Mouse (Mus musculus): Measurements from ENCODE around the gene Magohb.
"Not testable (repeated sequence)": the region's sequence is repeated elsewhere in the genome, so short reads cannot be mapped to it uniquely, and the experiment has no call there.

The Magohb gene

DNA sequence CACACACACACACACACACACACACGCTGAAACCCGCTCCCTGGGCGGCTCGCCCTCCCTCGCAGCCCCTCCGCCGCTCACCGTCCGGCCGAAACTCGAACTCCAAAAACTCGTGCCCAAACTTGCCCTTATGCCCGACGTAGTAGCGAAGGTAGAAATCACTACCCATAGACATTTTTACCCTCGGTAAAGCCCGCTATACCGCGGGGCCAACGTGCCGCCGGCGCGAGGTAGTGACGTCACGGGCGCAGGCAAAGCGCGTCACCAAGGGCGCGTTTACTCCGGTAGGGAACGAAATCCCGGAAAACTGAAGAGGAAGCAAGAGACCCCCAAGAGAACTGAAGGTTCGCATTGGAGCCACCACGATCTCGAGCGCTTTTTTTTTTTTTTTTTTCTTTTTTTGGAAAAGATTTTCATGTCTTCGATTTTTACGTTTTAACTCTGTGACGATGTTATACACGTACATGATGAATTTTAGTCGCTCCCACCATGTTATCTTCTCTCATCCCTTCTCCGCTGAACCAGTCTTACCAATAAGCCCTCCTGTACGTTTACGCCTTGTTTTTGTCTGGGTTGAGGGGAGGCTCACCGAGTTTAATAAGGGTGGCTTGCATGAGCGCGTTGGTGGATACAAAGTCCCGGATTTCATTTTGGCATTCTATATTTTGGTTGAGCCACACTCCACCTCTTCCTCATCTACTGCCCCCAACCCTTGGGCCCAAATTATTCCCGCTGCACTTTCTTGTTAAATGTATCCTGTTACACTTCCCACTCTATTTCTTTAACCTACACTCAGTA lies at the start of gene Magohb:
TSS of gene Magohb (minus strand) at position 254 of the 798 bp plus-strand sequence.
- peak; percentile 58 for DNase-seq (ENCODE audit: low read depth, low spot score)

DNA sequence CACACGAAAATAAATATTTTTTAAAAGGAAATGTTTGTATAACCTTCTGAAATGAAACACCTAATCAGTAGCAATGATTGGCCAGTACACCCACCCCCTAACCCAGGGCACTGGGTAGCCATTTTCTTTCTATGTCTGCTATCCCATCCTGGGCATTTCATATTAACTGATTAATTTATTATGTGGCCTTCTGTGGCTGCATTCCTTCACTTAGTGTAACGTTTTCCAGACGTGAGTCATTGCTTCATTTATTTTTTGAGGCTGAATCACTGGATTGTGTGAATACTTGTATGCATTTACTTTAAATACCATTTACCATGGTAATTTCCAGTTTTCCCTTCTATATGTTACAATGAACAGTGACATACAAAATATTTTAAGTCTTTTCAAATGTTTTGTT lies 47.0 kb upstream of the Magohb start:
- no peak for DNase-seq (ENCODE audit: low read depth, low spot score)

DNA sequence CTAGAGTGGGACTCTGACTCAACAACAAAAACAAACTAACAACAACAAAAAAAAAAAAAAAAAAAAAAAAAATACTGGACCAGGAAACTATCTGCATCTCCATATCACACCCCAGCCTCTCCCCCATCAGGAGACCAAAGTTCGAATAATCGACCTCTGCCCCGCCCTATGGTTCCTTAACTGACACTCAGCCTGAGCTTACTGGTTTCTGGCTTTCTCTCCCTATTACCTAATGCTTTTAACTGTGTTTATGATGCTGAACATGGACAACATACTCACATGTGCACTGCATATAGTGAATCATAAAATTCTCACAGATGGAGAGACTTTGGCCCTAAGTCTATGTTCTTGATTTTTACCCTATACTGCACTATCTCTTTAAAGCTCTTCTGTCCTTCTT lies 46.3 kb upstream of the Magohb start:
- DNase-seq (ENCODE audit: low read depth, low spot score), result no peak

DNA sequence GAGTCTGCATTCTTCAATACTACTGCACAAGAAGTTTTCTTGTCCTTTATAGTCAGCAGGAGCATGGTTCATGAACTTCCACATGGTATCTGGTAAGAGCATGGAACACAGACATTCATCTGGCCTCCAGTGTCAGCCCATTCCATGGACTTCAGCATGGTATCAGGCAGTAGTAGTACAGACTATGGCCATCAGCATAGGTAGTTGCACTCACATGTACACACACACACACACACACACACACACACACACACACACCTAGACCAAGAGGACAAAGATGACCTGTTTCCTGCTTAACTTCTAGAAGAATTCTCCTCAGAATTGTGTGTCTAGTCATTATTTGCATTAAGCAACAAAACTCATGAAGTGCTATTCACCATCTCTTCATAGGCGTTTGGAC lies 45.7 kb upstream of the Magohb start:
- DNase-seq (ENCODE audit: low read depth, low spot score), result no peak

DNA sequence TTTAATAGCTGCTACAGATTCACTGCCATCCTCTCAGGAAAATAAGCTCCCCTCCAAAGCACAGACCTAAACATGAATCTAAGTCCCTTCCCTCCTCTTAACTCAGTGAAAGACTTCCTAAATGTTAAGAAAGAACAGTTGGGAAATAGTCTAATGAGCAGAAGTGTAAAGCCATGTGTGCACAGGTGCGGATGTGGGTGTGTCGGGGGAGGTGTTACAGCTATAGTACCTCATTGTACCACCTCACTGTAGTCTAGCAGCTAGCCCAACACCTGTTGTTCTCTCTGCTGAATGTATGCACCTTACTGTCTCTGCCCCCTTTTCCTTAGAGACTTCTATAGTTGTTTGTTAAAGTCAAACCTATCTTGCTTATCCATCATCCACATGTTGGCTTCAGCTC lies 34.0 kb upstream of the Magohb start:
- DNase-seq (ENCODE audit: low read depth, low spot score), result no peak

DNA sequence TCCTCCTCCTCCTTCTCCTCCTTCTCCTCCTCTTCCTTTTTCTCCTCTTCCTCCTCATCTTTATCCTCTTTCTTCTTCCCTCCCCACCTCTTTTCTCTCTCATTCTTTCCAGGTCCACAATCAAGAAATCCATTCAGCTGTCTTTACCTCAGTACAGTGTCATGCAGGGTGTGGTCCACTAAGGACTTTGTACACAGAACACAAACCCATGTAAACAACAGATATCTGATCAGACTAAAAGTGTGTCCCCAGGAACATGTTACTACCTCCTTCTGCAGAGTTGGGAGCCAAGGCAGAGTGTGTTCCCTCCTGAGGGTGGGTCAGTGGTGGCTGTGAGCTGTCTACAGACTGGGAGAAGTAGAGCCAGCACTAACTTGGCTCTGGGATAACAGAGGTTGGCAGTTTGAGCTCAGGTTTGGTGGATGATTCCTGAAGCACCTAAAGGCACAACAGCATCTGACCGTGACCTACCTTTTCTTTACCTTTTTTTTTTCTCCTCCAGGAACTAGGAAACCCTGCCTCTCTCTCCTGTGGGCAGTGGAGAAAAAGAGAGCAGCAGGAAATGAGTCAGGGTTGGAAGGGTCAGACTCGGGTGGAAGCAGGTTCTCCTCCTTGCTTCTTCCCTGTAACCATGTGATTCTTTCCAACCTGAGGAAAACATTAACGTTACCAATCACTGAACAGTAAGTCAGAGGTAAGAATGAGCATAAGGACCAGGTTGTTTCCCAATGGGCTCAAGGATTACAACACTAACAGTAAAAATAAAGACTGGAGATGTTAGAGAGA lies 29.0 kb upstream of the Magohb start:
- DNase-seq (ENCODE audit: low read depth, low spot score), result no peak

DNA sequence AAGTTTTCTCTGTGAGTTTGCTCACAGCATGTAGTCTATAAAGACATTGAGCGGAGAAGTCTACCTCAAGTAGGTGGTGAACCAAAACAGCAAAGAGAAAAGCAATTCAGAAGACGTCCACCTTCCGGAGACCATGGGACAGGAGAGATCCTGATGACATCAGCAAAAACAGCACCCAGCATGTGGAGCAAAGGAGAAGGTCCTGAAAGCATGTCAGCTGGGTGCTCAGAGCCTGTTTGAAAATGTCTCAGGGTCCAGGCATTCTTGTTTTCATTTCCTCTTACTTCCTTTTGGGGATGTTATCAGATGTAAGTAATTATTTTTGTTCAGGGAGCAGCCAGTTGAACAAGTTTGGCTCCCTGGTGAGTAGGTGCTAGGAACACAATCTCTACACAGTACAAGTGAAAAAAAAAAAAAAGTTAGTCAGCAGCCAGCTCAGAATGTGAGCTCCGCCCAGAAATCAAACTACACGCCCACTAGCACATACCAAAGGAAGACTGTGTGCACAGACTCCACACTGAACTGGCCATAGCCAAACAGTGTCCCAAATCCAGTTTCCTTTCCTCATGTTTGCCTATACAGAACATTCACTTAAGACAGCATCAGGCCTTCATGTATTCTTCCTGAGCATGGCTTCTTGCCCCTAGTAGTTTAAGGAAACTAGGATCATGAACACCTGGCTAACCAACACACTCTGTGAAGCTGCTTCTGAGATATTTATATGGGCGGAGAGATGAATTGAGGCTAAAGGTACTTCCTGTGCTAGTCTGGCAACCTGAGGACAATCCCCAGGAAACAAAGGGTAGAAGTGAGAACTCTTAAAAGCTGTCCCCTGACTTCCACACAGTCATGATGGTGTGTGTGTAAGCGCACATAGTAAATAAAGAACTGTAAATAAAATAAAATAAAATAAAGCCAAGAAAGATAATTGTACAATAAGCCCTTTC lies 23.4 kb upstream of the Magohb start:
- DNase-seq (ENCODE audit: low read depth, low spot score), result no peak

DNA sequence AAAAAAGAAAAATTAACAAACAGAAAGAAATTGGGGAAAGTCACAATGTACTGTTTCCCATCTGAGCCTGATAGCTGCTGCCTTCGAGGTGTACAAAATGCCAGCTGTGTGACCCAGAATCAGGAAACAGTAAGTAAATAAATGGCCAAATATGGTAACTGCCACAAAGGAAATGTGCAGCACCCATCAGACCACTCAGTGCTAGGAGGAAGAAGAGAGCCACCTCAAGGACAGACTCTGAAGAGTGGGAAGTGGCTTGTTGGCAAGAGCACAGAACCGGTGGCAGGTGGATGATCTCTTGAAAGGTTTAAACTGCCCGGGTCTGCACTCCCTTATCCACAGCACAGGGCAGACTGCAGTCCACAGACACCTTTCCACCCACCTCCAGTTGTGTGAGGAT lies 15.0 kb upstream of the Magohb start:
- DNase-seq (ENCODE audit: low read depth, low spot score), result no peak

DNA sequence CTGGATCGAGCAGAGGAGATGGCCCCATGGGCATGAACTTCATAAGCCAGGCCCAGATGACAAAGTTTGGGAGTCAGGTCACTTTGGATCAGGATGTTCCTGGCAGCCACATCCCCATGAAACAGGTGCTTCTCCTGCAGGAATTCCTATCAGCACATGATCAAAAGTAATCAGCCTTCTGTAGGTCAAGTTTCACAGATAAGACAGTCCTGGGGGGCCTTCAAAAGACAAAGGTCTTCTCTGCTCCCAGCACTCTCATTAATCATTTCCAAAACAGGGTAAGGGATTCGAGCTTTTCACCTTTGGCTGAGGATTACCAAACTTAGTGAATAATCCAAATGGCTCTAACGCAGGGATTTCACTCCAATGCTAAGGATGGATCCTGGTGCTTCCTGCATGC lies 11.7 kb upstream of the Magohb start:
- no peak for DNase-seq (ENCODE audit: low read depth, low spot score)

DNA sequence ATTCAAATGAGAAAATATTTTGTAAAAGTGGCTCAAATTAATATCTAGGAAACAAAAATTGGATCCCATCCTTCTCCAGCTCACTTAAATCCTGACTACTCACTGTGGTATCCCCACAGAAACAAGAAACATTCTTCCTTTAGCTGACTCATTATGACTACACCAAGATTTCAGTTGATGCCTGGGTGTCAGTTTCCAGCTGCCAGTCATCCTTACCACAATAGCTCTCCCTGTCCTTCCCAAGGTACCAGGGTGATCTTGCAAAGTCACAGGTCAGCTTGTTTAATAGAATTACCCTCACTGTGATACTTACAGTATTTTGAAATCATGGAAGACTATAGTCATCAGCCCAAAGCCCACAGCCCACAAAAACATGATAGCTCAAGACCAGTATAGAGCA lies 5.5 kb upstream of the Magohb start:
- DNase-seq (ENCODE audit: low read depth, low spot score), result no peak

DNA sequence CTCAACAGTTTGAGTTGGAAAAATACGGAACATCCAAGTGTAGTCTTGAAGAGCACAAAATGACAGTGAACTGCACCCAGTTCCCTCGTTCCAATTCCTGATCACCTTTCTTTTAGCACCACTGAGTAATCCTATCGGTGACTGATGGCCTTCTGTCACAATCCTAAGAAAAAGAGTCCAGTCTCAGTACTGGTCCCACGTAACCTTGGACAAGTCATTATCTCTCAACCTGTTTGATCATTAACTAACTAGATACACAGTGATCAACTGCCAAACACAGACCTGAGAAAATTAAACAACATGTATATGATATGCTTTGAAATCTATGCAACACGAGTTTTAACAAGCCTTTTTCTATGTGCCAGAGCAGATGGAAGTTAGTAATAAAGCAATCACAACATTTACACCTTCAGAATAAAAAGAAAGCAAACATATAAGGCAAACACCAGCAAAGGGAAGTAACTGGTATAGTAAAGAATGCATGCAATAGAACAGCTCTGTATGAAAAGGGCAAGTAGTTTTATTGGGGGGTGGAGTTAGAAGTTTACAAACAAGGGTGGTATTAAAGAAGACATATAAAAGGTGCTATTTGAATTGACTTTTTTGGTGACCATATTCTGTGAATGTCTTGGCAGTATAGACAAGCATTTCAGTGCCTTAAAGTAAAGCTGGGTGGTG lies 1.5 kb upstream of the Magohb start:
- no peak for DNase-seq (ENCODE audit: low read depth, low spot score)

DNA sequence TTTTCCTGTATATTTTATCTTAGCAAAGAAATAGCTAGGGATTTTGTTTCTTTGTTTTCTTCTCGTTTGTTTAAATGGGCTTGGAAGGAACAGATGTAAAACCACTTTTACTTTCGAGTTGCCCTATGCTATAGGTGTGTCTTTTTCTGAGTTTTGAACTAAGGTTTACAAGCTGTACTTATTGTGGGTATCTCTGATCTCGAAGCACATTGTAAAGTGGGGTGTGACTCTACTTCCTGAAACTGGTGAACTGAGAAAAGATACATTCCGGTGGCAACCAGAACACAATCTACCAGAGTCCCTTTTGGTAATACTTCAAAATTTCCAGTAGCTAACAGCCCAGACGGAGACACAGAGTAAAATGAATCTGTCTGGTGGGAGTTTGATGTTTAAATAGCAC lies 872 bp upstream of the Magohb start:
- DNase-seq (ENCODE audit: low read depth, low spot score), result no peak

DNA sequence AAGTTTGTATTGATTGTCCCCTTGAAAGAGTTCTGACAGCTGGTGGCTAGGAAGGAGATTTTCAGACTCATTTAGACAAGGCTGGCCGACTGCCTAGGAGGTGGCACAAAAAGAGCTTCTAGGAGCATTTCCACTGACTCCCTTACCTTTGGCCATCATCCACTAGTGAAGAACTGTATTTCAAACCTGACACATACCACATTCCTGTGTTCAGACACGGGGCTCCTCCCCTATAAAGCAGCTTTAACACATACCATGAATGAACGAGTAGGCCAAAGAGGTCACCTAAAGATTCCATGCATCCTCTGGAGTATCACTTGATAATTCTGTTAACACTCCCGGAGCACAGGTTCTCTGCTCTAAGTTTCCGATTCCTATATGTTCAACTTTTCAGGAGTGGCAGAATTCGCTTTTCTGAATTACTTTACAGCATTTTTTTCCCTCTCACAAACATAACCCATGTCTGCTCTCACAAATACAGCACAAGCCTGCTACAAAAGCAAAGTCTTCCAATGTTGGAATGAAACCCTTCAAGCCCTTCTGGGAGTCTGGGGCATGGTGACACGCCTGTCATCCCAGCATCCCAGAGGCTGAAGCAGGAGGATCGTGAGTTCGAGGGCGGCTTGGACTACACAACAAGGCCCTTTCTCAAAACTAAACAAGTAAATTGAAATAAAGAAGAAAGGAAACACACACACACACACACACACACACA lies 611 bp downstream of the Magohb start:
- DNase-seq (ENCODE audit: low read depth, low spot score), result peak; percentile 2

DNA sequence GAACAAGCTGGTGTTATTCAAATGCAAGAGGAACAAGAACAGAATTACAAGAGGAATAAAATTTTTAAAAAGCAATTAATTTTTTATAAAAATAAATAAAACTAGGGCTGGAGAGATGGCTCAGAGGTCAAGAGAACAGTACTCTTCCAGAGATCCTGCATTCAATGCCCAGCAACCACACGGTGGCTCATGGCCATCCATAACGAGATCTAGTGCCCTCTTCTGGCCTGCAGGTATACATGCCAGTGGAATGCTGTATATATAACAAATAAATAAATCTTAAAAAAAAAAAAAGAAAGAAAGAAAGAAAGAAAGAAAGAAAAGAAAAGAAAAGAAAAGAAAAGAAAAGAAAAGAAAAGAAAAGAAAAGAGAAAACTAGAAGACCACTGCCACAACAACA lies 2.6 kb downstream of the Magohb start:
- DNase-seq (ENCODE audit: low read depth, low spot score), result peak; percentile 2

DNA sequence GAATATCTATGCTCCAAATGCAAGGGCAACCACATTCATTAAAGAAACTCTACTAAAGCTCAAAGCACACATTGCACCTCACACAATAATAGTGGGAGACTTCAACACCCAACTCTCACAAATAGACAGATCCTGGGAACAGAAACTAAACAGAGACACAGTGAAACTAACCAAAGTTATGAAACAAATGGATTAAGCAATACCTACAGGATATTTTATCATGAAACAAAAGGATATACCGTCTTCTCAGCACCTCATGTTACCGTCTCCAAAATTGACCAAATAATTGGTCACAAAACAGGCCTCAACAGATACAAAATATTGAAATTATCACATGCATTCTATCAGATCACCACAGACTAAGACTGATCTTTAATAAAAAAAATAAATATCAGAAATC lies 14.9 kb downstream of the Magohb start:
- not testable (repeated sequence) for DNase-seq (ENCODE audit: low read depth, low spot score)

DNA sequence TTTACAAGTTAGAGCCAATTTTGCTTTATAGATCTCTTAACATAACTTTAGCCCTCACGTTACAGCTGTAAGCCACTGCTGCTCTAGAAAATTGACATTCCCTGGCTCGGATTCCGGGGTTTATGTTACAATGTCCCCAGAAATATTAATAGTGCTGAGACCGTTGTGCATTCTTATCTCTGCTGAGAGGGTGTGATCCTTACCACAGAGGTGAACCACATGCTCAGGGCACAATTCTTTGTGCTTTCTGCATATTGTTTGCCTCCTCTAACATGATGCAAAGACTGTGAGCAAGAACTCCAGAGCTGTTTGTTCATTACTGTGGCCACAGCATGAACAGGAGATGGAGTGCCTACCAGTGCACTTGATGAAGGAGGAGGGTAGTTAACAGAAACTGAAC lies 16.4 kb downstream of the Magohb start:
- no peak for DNase-seq (ENCODE audit: low read depth, low spot score)

DNA sequence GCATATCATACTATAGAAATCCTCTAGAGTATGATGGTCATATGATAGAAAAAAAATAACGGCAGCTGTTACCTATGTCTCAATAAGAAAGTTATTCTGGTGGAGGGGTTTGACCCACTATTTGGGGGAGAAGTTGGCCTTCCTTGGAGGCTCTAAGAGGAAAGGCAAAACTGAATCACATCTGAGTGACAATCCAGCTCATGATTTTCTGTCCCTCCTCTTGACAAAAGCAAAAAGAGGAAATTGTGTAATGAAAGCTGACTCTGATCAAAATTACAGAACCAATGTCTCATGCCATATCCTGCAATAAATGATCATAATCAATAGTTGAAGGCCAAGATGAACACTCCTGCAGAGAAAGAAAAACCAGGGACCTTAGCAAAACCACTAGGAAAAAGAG lies 20.7 kb downstream of the Magohb start:
- no peak for DNase-seq (ENCODE audit: low read depth, low spot score)

DNA sequence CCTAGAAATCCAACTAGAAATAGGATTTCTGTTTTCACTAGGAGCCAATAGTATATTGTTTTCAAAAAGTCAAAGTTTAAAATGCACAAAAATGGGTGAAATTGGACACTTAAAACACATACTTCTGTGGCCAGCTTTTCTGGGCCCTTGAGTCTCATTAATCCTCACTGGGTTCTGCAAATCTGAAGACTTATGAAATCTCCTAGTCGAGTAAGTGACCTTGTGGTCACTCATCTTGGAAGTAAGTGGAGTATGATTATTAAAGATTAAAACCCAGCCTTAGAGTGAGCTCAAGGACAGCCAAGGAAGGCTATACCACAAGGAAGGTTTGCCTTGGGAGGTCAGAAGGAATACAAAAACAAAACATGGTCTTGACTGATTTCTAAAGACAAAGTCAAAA lies 22.7 kb downstream of the Magohb start:
- DNase-seq (ENCODE audit: low read depth, low spot score), result no peak

DNA sequence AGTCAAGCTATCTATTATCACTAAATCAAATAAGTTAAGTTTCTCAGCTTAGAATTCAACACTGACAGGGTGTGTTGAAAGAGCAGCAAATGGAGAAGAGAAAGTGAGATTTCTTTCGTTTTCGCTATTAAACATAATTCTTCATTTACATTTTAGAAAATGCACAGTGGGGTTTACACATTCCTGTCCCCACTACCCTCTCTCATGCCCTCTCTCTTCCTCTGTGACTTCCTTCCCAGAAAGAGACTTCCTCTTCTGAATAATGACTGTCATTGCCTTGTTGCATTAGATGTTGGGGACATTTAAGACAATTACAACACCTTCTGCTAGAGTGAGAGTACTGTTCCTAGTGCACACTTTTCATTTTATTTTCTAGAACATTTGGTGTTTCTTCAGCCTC lies 23.4 kb downstream of the Magohb start:
- no peak for DNase-seq (ENCODE audit: low read depth, low spot score)

DNA sequence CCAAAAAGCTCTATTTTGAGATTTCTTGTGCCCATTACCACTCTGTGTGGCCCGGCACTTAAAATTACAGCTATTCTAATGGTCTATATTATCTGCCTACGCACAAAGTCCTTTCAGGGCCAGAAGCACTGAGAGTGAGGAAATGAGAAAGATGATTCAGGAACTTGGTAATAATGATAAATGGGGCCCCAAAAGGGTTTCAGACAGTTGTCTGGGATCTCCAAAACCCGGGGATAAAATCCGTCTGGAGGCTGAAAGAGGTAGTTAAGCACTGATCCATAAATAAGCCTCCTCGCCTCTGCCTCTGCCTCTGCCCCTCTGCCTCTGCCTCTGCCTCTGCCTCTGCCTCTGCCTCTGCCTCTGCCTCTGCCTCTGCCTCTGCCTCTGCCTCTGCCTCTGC lies 28.9 kb downstream of the Magohb start:
- DNase-seq (ENCODE audit: low read depth, low spot score), result no peak

DNA sequence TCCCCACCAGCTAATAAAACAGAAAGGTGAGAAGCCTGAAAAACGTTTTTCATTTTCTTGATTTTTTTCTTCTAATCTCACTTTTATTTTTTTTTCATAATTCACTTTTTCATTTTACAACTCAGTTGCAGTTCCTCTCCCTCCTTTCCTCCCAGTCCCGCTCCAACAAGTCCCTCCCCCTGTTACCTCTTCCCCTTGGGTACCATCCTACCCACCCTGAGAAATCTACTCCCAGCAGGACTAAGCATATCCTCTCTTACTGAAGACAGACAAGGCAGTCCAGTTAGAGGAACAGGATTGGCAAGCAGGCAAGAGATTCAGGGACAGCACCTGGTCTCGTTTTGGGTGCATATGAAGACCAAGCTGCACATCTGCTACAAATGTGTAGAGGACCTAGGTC lies 30.3 kb downstream of the Magohb start:
- DNase-seq (ENCODE audit: low read depth, low spot score), result no peak
